Mouse (Mus musculus): ENCODE measurements around the gene Tle2. TPM values are rescaled to one million over a fixed set of nuclear protein-coding genes. Genes with fewer than 3 reads are reported as not detected.
A peak's percentile ranks its signal among the peaks of the same experiment; 100 is the strongest.

The Tle2 gene
- 10 to 100 TPM; 15.3 to 17.1 TPM for total RNA-seq (2021)

GRCm38 (mm10) chr10:81574081-81575056, at the start of gene Tle2:
Gene Tle2 (plus strand): TSS chr10:81574561.
- DNase-seq: no peak

GRCm38 (mm10) chr10:81525017-81525694, 49.2 kb upstream of the Tle2 start:
- no peak for DNase-seq

- peak; percentile 90 for DNase-seq
Observed at GRCm38 (mm10) chr10:81526779-81527178, 47.6 kb upstream of the Tle2 start.

- DNase-seq: no peak
Observed at GRCm38 (mm10) chr10:81534826-81535225, 39.5 kb upstream of the Tle2 start.

GRCm38 (mm10) chr10:81536734-81537133, 37.6 kb upstream of the Tle2 start:
- peak; percentile 41 for DNase-seq

GRCm38 (mm10) chr10:81537429-81537828, 36.9 kb upstream of the Tle2 start:
- DNase-seq: no peak

GRCm38 (mm10) chr10:81538321-81539048, 35.9 kb upstream of the Tle2 start:
- no peak for DNase-seq

GRCm38 (mm10) chr10:81541363-81541762, 33.0 kb upstream of the Tle2 start:
- DNase-seq: no peak

- peak; percentile 74 for DNase-seq
Observed at GRCm38 (mm10) chr10:81541803-81542202, 32.6 kb upstream of the Tle2 start.

GRCm38 (mm10) chr10:81542727-81543460, 31.5 kb upstream of the Tle2 start:
- DNase-seq: no peak

- DNase-seq: no peak
Observed at GRCm38 (mm10) chr10:81543633-81544032, 30.7 kb upstream of the Tle2 start.

GRCm38 (mm10) chr10:81544296-81545160, 29.8 kb upstream of the Tle2 start:
- DNase-seq: no peak

- DNase-seq: peak; percentile 100
Observed at GRCm38 (mm10) chr10:81545161-81545747, 29.1 kb upstream of the Tle2 start, which contains the start of gene Gna11. Gene Gna11 (minus strand): TSS chr10:81545190.

- DNase-seq: no peak
Observed at GRCm38 (mm10) chr10:81546332-81546731, 28.0 kb upstream of the Tle2 start.

GRCm38 (mm10) chr10:81546788-81547571, 27.4 kb upstream of the Tle2 start:
- no peak for DNase-seq

GRCm38 (mm10) chr10:81548944-81549343, 25.4 kb upstream of the Tle2 start:
- no peak for DNase-seq

GRCm38 (mm10) chr10:81550257-81550656, 24.1 kb upstream of the Tle2 start:
- peak; percentile 80 for DNase-seq

- peak; percentile 90 for DNase-seq
Observed at GRCm38 (mm10) chr10:81551597-81552102, 22.7 kb upstream of the Tle2 start.

GRCm38 (mm10) chr10:81553232-81553631, 21.1 kb upstream of the Tle2 start:
- DNase-seq: peak; percentile 50

Measured in heart, postnatal 4 days (tissue).